Mouse (Mus musculus) brain, embryonic 14.5 days (tissue): ENCODE measurements at regions not wholly inside any gene's neighbourhood (a gene's known extent, or its start where the extent isn't known, plus 50 kb on each side); places are given as distances from the start of the nearest gene placed in this dataset.

ENCODE experiments used
- CTCF ChIP-seq: fragments of 200-500 bp; IDR thresholded peaks from 2 replicates; pipeline ENCODE4 v1.5.1; 2012; ENCODE audit warnings: inconsistent platforms, mild to moderate bottlenecking, moderate library complexity, borderline replicate concordance; ENCODE audit not compliant: insufficient read depth, insufficient read length; ENCODE audit errors: extremely low read depth
- POLR2A ChIP-seq: fragments of 200-500 bp; IDR thresholded peaks from 2 replicates; pipeline ENCODE4 v1.6.1; 2012; ENCODE audit warnings: mild to moderate bottlenecking, inconsistent platforms, borderline replicate concordance; ENCODE audit not compliant: poor library complexity, insufficient read depth, insufficient read length, severe bottlenecking; ENCODE audit errors: extremely low read depth

DNA sequence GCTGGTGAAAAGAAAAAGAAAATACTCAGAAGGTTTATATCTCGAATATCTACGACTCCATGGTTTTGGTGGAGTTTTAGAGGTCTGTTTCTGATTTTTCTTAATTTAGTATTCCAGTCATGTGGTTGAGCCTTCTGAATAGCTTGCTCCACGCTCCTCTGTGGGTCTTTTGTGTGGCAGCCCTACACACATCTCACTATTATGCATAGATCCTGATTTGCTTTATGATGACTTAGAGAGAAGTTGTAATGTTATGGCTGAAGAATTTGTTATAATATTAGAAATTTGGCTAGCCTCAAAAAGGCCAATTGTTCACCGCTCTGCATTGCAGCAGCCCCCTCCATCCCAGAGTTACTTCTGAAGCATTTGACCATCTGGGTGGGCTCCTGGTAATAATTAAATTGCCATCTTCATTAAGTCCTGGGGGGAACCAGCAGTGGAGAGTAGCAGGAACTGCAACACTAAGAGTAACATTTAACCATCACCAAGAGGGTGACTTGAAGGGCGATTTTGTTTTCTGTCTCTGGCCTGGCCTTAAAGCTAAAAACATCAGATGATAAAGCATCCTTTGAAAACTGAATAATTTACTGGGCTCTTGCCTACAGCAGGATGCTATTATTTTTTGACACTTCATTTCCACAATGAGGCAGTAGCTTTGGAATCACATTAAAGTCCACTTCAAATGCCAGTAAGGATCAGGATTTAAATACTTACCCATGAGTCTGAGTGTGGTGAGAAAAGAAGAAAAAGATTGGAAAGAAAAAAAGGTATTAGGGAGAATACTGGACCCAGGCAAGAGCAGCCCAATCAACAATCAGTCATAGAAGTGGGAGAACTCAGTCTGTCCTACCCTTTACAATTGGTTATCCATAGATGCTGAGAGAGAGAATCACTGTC lies 84.3 kb upstream of the Actbl2 start:
- TF ChIP-seq CTCF (no peak), POLR2A (no peak)
